Mouse (Mus musculus) hindbrain, embryonic 11.5 days (tissue): ENCODE data around the gene Cyp27b1. TPM values are rescaled to one million over a fixed set of nuclear protein-coding genes. Genes with fewer than 3 reads are reported as not detected.

Experiments used
- ATAC-seq: fragments of 200-750 bp; cut with Nextera tagmentation; 2 replicates; pipeline ENCODE4 v1.8.0; 2017; ENCODE audit warnings: mild to moderate bottlenecking, moderate TSS enrichment, moderate library complexity; ENCODE audit not compliant: low FRiP score
- DNase-seq: peaks from one replicate; pipeline ENCODE4 v3.0.0-alpha.2; 2015; ENCODE audit warnings: low spot score
- H3K27ac ChIP-seq: fragments of 300-500 bp; sonication (generic); 2 replicates; pipeline ENCODE4 v1.5.1; 2014; ENCODE audit warnings: mild to moderate bottlenecking, low read depth, low read length
- H3K27me3 ChIP-seq: fragments of 300-500 bp; sonication (generic); 2 replicates; pipeline ENCODE4 v1.6.1; 2014; ENCODE audit warnings: mild to moderate bottlenecking, low read length, moderate library complexity, mixed read lengths; ENCODE audit not compliant: control insufficient read depth, insufficient read depth
- H3K36me3 ChIP-seq: fragments of 300-500 bp; sonication (generic); 2 replicates; pipeline ENCODE4 v1.6.1; 2014; ENCODE audit warnings: mild to moderate bottlenecking, low read length, moderate library complexity, mixed read lengths; ENCODE audit not compliant: control insufficient read depth, insufficient read depth
- H3K4me1 ChIP-seq: fragments of 300-500 bp; sonication (generic); replicated peaks from 2 replicates; pipeline ENCODE4 v1.6.1; 2014; ENCODE audit warnings: low read length, mixed read lengths; ENCODE audit not compliant: control insufficient read depth, insufficient read depth
- H3K4me2 ChIP-seq: fragments of 300-500 bp; sonication (generic); replicated peaks from 2 replicates; pipeline ENCODE4 v1.6.1; 2014; ENCODE audit warnings: mild to moderate bottlenecking, low read depth, low read length
- H3K4me3 ChIP-seq: fragments of 300-500 bp; sonication (generic); 2 replicates; pipeline ENCODE4 v1.5.1; 2014; ENCODE audit warnings: low read depth, low read length
- H3K9ac ChIP-seq: fragments of 300-500 bp; sonication (generic); 2 replicates; pipeline ENCODE4 v1.6.1; 2014; ENCODE audit warnings: low read depth, low read length
- H3K9me3 ChIP-seq: fragments of 300-500 bp; sonication (generic); 2 replicates; pipeline ENCODE4 v1.6.1; 2016; ENCODE audit warnings: low read length; ENCODE audit not compliant: control insufficient read depth
- WGBS: fragments of 180-500 bp; shearing (Covaris S2); extraction: QIAGEN DNeasy Blood & Tissue Kit; methylation state at CpG from one replicate; pipeline ENCODE4 v1.1.7; 2014; 5-methylcytosine and 5-hydroxymethylcytosine counted together
- polyA plus RNA-seq: library from polyadenylated mRNA; unstranded; fragments of >200 nt; fragmentation: Nextera tagmentation; extraction: Ambion mirVana; gene quantifications from 2 replicates; pipeline ENCODE4 v1.2.1, GENCODE M21; 2014

Cyp27b1 gene
- polyA plus RNA-seq: 0.11 and 0.20 TPM in 2 replicates

DNA sequence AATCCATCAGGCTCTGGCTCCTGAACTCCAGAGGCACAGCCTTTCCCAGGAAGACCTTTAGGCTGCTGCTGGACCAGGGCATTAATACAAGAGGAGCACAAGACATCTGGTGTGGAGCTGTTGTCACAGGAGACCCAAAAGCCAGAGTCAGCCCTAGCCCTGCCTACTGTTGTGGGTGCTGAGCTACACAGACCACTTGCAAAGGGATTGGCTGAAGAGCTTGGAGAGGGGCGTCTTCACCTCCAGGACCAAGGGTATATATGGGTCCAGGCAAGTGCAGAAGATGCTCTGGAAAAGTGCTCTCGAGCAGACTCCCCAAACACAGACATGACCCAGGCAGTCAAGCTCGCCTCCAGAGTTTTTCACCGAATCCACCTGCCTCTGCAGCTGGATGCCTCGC lies at the start of gene Cyp27b1:
TSS of gene Cyp27b1 (plus strand) at position 297 of the 400 bp plus-strand sequence.
- WGBS: 29% methylated on average over 5 of the region's 5 CpGs
- no peaks in the 10 kb centered on the region for H3K4me1 ChIP-seq
- H3K36me3 ChIP-seq: no peaks in the 10 kb centered on the region
- no peak within 1 kb of the TSS for H3K27ac ChIP-seq
- H3K4me2 ChIP-seq: no peak within 1 kb of the TSS
- DNase-seq (no peak), ATAC-seq (no peak)
- H3K4me3 ChIP-seq: no peak within 1 kb of the TSS
- H3K27me3 ChIP-seq: peaks cover 41% of the 10 kb centered on the region
- no peaks in the 10 kb centered on the region for H3K9me3 ChIP-seq
- no peak within 1 kb of the TSS for H3K9ac ChIP-seq

DNA sequence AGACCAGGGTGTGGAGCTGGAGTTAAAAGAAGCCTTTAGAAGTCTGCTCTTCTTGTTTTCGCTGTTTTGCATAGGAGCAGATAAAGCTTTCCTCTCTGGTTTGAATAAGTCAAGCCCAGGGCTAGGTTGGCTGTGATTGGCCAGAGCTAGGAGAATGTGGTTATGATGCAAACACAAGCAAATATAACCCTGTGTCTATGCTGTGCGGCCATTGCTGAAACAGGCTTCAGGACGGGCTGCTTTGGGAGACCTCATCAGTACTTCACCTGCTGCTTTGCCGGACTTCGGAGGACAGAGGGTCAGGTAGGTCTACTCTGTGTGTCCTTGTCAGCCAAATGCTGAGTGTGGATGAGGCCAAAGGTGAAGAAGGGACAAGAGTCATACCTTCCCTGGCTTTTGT lies 47.5 kb upstream of the Cyp27b1 start, which contains the start of gene Avil:
TSS of gene Avil (plus strand) at position 181 of the 400 bp plus-strand sequence.
- no peak within 1 kb of the TSS for H3K27ac ChIP-seq
- 90% methylated on average over 5 of the region's 5 CpGs for WGBS
- no peaks in the 10 kb centered on the region for H3K27me3 ChIP-seq
- H3K9me3 ChIP-seq: no peaks in the 10 kb centered on the region
- H3K4me1 ChIP-seq: no peaks in the 10 kb centered on the region
- H3K36me3 ChIP-seq: no peaks in the 10 kb centered on the region
- ATAC-seq (no peak), DNase-seq (no peak)
- no peak within 1 kb of the TSS for H3K4me3 ChIP-seq
- H3K9ac ChIP-seq: no peak within 1 kb of the TSS
- no peak within 1 kb of the TSS for H3K4me2 ChIP-seq

DNA sequence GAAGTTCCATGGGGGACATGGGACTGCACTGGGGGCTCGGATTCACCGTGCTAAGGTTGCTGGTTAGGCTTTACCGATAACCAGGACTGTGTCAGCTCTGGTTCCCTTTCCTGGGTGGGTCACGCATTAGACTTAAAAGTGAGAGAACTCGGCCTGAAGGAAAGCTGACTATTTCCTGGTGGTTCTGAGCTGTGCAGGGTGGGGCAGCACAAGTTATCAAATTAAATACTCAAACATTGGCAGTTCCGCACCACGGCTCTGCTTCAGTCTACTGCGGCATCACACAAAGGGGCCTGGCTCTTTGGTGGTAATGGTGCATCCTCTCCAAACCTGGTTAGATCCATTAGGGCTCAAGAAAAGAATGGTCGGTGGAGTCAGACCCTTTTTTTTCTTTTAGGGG lies 46.8 kb upstream of the Cyp27b1 start:
- ATAC-seq (no peak), DNase-seq (no peak)
- H3K36me3 ChIP-seq: no peaks in the 10 kb centered on the region
- no peaks in the 10 kb centered on the region for H3K9me3 ChIP-seq
- no peaks in the 10 kb centered on the region for H3K27me3 ChIP-seq
- H3K4me2 ChIP-seq: no peak overlapping the region
- H3K9ac ChIP-seq: no peak overlapping the region
- no peak overlapping the region for H3K27ac ChIP-seq
- no peak overlapping the region for H3K4me3 ChIP-seq
- H3K4me1 ChIP-seq: no peaks in the 10 kb centered on the region
- WGBS: 86% methylated on average over 9 of the region's 9 CpGs

DNA sequence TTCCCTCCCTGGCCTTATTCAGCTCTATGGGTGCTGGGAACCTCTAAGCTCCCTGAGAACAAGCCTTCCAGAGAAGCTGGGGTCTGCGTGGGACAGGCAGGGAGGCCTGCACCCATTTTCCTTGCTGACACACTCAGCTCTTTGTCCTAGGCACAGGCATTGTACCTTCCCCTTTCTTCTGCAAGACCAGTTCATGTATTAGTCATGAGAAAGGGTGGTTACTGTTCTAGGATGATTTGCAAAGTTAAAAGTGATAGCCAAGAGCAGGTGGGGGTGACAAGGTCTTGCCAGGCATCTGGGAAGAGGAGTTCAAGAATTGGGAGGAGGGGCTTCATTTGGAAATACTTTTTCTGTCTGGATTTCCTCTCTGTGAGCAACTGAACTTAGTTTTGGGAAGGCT lies 46.0 kb upstream of the Cyp27b1 start:
- no peak for DNase-seq
- H3K36me3 ChIP-seq: no peaks in the 10 kb centered on the region
- 80% methylated on average over 1 of the region's 1 CpGs for WGBS
- no peak overlapping the region for H3K4me3 ChIP-seq
- no peak overlapping the region for H3K27ac ChIP-seq
- no peak for ATAC-seq
- no peak overlapping the region for H3K9ac ChIP-seq
- no peaks in the 10 kb centered on the region for H3K27me3 ChIP-seq
- no peak overlapping the region for H3K4me2 ChIP-seq
- H3K9me3 ChIP-seq: no peaks in the 10 kb centered on the region
- H3K4me1 ChIP-seq: no peaks in the 10 kb centered on the region

DNA sequence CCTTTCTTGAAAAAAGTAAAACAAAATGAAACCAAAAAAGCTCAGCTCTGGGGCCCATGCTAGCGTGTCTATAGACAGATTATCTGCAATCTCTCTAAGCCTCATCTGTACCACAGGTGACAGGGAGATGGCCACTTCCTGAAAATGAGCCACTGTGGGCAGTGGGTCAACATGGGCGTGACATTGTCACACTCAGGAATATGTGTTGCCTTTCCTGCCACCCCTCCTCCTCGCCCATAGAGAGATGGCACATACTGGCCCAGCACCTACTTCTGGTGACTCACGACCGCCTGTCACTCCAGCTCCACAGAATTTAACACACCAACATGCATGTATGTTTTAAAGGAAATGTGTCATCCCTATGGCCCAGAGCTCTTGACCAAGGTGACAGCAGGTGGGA lies 45.3 kb upstream of the Cyp27b1 start:
- Histone ChIP-seq H3K9me3 (no peaks in the 10 kb centered on the region), H3K27ac (no peak overlapping the region), H3K4me1 (no peaks in the 10 kb centered on the region), H3K9ac (no peak overlapping the region), H3K4me2 (no peak overlapping the region), H3K4me3 (no peak overlapping the region), H3K36me3 (no peaks in the 10 kb centered on the region), H3K27me3 (no peaks in the 10 kb centered on the region)
- 88% methylated on average over 5 of the region's 5 CpGs for WGBS
- ATAC-seq: no peak
- DNase-seq: no peak

DNA sequence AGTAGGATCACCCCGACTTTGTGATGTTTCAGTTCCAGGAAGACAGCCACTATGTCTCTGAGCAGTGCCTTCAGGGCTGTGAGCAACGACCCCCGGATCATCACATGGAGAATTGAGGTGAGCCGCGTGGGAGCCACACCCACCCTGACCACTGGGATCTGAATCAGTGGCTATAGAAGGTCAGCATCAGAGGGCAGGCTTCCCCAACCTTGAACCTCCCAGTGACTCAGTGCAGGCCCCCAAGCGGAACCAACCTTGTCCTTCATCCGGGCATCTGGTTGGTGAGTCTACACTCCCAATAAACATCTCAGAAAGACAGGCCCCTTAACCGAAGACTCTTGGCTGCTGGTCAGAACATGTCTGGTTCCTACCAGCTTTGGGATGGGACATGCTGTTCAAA lies 44.7 kb upstream of the Cyp27b1 start:
- Histone ChIP-seq H3K27ac (no peak overlapping the region), H3K4me2 (no peak overlapping the region), H3K4me3 (no peak overlapping the region), H3K4me1 (no peaks in the 10 kb centered on the region), H3K36me3 (no peaks in the 10 kb centered on the region), H3K27me3 (no peaks in the 10 kb centered on the region), H3K9me3 (no peaks in the 10 kb centered on the region), H3K9ac (no peak overlapping the region)
- no peak for ATAC-seq
- DNase-seq: no peak
- WGBS: 86% methylated on average over 8 of the region's 8 CpGs

DNA sequence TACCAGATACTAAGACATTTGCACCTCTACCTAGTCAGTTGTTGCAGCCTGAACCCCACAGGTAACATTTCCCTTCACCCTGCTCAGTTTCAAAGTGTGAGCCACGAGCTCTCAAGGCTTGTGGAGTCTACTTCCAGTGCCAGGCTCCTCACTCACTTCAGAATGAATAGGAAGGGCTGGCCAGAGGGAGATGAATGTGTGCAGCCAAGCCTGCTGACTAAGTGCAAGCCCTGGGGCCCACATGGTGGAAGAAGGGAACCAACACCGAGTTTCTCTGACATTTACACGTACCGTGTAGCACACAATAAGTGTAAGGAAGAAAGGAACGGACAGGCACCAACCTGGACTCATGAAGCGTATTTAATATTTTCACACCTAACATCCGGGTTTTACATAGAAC lies 44.2 kb upstream of the Cyp27b1 start:
- no peak overlapping the region for H3K4me2 ChIP-seq
- ATAC-seq: no peak
- H3K9ac ChIP-seq: no peak overlapping the region
- H3K27ac ChIP-seq: no peak overlapping the region
- no peaks in the 10 kb centered on the region for H3K4me1 ChIP-seq
- no peaks in the 10 kb centered on the region for H3K9me3 ChIP-seq
- DNase-seq: no peak
- WGBS: 74% methylated on average over 7 of the region's 7 CpGs
- no peaks in the 10 kb centered on the region for H3K36me3 ChIP-seq
- no peaks in the 10 kb centered on the region for H3K27me3 ChIP-seq
- H3K4me3 ChIP-seq: no peak overlapping the region

DNA sequence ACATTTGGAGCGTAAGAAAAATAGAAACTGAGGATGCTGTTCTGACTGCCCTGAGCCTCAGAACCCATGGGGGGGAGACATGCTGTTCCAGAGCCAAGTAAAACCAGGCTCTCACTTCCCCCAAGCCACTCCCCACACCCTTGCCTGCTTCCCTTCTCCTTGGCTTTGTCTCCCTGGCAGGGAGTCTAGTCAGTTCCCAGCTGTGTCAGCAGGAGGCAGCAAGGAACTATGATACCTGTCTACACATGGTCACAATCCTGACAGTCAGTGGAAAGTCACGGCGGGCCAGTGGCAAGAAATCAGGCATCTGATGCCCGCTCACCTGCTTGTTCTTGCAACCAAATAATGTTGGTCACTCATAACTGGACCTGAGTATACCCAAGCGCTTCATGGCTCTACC lies 31.6 kb upstream of the Cyp27b1 start:
- no peak overlapping the region for H3K4me2 ChIP-seq
- WGBS: 64% methylated on average over 5 of the region's 5 CpGs
- DNase-seq: no peak
- H3K36me3 ChIP-seq: no peaks in the 10 kb centered on the region
- H3K4me1 ChIP-seq: no peaks in the 10 kb centered on the region
- ATAC-seq: no peak
- H3K9me3 ChIP-seq: no peaks in the 10 kb centered on the region
- no peaks in the 10 kb centered on the region for H3K27me3 ChIP-seq
- H3K9ac ChIP-seq: no peak overlapping the region
- H3K27ac ChIP-seq: no peak overlapping the region
- H3K4me3 ChIP-seq: no peak overlapping the region

DNA sequence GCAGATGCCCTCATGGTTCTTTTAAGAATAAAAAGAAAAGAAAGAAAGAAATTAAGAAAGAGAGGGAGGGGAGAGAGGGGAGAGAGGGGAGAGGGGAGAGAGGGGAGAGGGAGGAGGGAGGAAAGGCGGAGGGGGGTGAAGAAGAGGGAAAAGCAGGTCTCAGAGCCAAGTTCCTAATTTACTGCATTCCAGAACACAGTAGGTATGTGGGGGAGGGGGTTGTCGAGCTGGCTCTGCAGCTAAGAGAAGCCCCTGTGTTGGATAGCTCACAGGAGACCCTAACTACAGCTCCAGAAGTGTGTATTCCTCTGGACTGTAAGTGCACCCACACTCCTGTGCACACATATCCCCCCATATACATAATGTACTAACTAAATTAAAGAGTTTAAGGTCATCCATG lies 31.0 kb upstream of the Cyp27b1 start:
- no peak for ATAC-seq
- H3K9ac ChIP-seq: no peak overlapping the region
- WGBS: 19% methylated on average over 2 of the region's 2 CpGs

More for the DNA sequence above, 31.0 kb upstream of the Cyp27b1 start:
- Histone ChIP-seq H3K36me3 (no peaks in the 10 kb centered on the region), H3K9me3 (no peaks in the 10 kb centered on the region), H3K27me3 (no peaks in the 10 kb centered on the region), H3K4me3 (no peak overlapping the region), H3K4me1 (no peaks in the 10 kb centered on the region), H3K4me2 (no peak overlapping the region), H3K27ac (no peak overlapping the region)
- DNase-seq: no peak
